Mouse (Mus musculus): ENCODE measurements around the gene Adam15. TPM values are rescaled to one million over a fixed set of nuclear protein-coding genes. Genes with fewer than 3 reads are reported as not detected.
A peak's percentile ranks its signal among the peaks of the same experiment; 100 is the strongest.

Gene Adam15
- polyA plus RNA-seq, 1 experiment, result 49.6 TPM

- TF ChIP-seq CTCF (IDR thresholded peaks at IDR 0.05; ENCODE audit: borderline replicate concordance, control insufficient read depth, extremely low read depth, insufficient read depth, low read length, poor library complexity) (no peak), POLR2A (IDR thresholded peaks at IDR 0.05; ENCODE audit: control insufficient read depth, extremely low read depth, insufficient read depth, low read length, poor library complexity) (no peak)
- no peaks in the 10 kb centered on the region for H3K36me3 ChIP-seq (ENCODE audit: control insufficient read depth, insufficient read depth, low read length)
- no peak overlapping the region for H3K4me3 ChIP-seq (ENCODE audit: control insufficient read depth, insufficient read depth, low read length)
- no peak overlapping the region for H3K27ac ChIP-seq (ENCODE audit: control insufficient read depth, insufficient read depth, low read length)
- 6% methylated on average over 5 of the region's 5 CpGs for WGBS
- peak; percentile 38 for DNase-seq
- H3K27me3 ChIP-seq (ENCODE audit: control insufficient read depth, insufficient read depth, low read length), result no peaks in the 10 kb centered on the region
- H3K4me1 ChIP-seq (replicated peaks; ENCODE audit: control insufficient read depth, insufficient read depth, low read length), result peaks cover 18% of the 10 kb centered on the region
These were observed 57.5 kb downstream of the Adam15 start for GRCm38 (mm10) chr3:89292303-89292702.

GRCm38 (mm10) chr3:89291874-89292273 is 57.9 kb downstream of the Adam15 start:
- Histone ChIP-seq H3K4me1 (replicated peaks; ENCODE audit: control insufficient read depth, insufficient read depth, low read length) (peaks cover 17% of the 10 kb centered on the region), H3K27ac (ENCODE audit: control insufficient read depth, insufficient read depth, low read length) (no peak overlapping the region), H3K36me3 (ENCODE audit: control insufficient read depth, insufficient read depth, low read length) (no peaks in the 10 kb centered on the region), H3K4me3 (ENCODE audit: control insufficient read depth, insufficient read depth, low read length) (no peak overlapping the region), H3K27me3 (ENCODE audit: control insufficient read depth, insufficient read depth, low read length) (no peaks in the 10 kb centered on the region)
- TF ChIP-seq CTCF (IDR thresholded peaks at IDR 0.05; ENCODE audit: borderline replicate concordance, control insufficient read depth, extremely low read depth, insufficient read depth, low read length, poor library complexity), result no peak
- TF ChIP-seq POLR2A (IDR thresholded peaks at IDR 0.05; ENCODE audit: control insufficient read depth, extremely low read depth, insufficient read depth, low read length, poor library complexity), result no peak
- WGBS, result 18% methylated on average over 10 of the region's 10 CpGs
- DNase-seq, result no peak

Other genes with a start within 250 kb of the Adam15 start
- not detected in 2 replicates for gene Gm43738, start 248.9 kb downstream of the Adam15 start, polyA plus RNA-seq (2012; rRNA removed)
- gene Fdps, start 248.0 kb downstream of the Adam15 start, polyA plus RNA-seq (2012; rRNA removed), result 58.1 and 71.6 TPM in 2 replicates
- 2.2 and 2.7 TPM in 2 replicates for gene Pklr, start 213.9 kb downstream of the Adam15 start, polyA plus RNA-seq (2012; rRNA removed)
- 15.9 and 18.1 TPM in 2 replicates for gene Hcn3, start 189.8 kb downstream of the Adam15 start, polyA plus RNA-seq (2012; rRNA removed)
- gene Clk2, start 185.2 kb downstream of the Adam15 start, polyA plus RNA-seq (2012; rRNA removed), result 117 and 126 TPM in 2 replicates
- gene Scamp3, start 172.5 kb downstream of the Adam15 start, polyA plus RNA-seq (2012; rRNA removed), result 240 and 251 TPM in 2 replicates
- 250 and 278 TPM in 2 replicates for gene Fam189b, start 166.9 kb downstream of the Adam15 start, polyA plus RNA-seq (2012; rRNA removed)
- 98.8 and 117 TPM in 2 replicates for gene Gba, start 147.1 kb downstream of the Adam15 start, polyA plus RNA-seq (2012; rRNA removed)
- 7.2 and 10.9 TPM in 2 replicates for gene Thbs3, start 134.8 kb downstream of the Adam15 start, polyA plus RNA-seq (2012; rRNA removed)
- gene Mtx1, start 122.9 kb downstream of the Adam15 start, polyA plus RNA-seq (2012; rRNA removed), result 209 and 224 TPM in 2 replicates
- gene Muc1, start 120.9 kb downstream of the Adam15 start, polyA plus RNA-seq (2012; rRNA removed), result 14.1 and 14.4 TPM in 2 replicates
- 171 and 183 TPM in 2 replicates for gene Krtcap2, start 104.0 kb downstream of the Adam15 start, polyA plus RNA-seq (2012; rRNA removed)
- 12.1 and 13.0 TPM in 2 replicates for gene Trim46, start 103.7 kb downstream of the Adam15 start, polyA plus RNA-seq (2012; rRNA removed)
- 477 and 588 TPM in 2 replicates for gene Dpm3, start 90.6 kb downstream of the Adam15 start, polyA plus RNA-seq (2012; rRNA removed)
- 196 and 251 TPM in 2 replicates for gene Slc50a1, start 79.4 kb downstream of the Adam15 start, polyA plus RNA-seq (2012; rRNA removed)
- gene Efna1, start 68.9 kb downstream of the Adam15 start, polyA plus RNA-seq (2012; rRNA removed), result 6.3 and 9.7 TPM in 2 replicates
- 3.7 and 4.2 TPM in 2 replicates for gene Efna3, start 27.0 kb downstream of the Adam15 start, polyA plus RNA-seq (2012; rRNA removed)
- gene Efna4, start 12.0 kb downstream of the Adam15 start, polyA plus RNA-seq (2012; rRNA removed), result 12.5 TPM in 2 replicates
- gene Dcst2, start 12.0 kb upstream of the Adam15 start, polyA plus RNA-seq (2012; rRNA removed), result 0.36 and 0.50 TPM in 2 replicates
- gene Dcst1, start 15.3 kb upstream of the Adam15 start, polyA plus RNA-seq (2012; rRNA removed), result 0.24 and 0.32 TPM in 2 replicates
- 59.8 and 64.9 TPM in 2 replicates for gene Zbtb7b, start 44.8 kb upstream of the Adam15 start, polyA plus RNA-seq (2012; rRNA removed)
- gene Lenep, start 52.8 kb upstream of the Adam15 start, polyA plus RNA-seq (2012; rRNA removed), result 0.66 TPM in 1 of 2 replicates, not detected in the other
- 57.0 and 58.3 TPM in 2 replicates for gene Flad1, start 61.9 kb upstream of the Adam15 start, polyA plus RNA-seq (2012; rRNA removed)
- gene Cks1b, start 68.4 kb upstream of the Adam15 start, polyA plus RNA-seq (2012; rRNA removed), result 104 TPM in 2 replicates
- 89.9 and 92.1 TPM in 2 replicates for gene Shc1, start 68.4 kb upstream of the Adam15 start, polyA plus RNA-seq (2012; rRNA removed)
- gene Pygo2, start 80.2 kb upstream of the Adam15 start, polyA plus RNA-seq (2012; rRNA removed), result 82.3 and 133 TPM in 2 replicates
- gene Pbxip1, start 86.7 kb upstream of the Adam15 start, polyA plus RNA-seq (2012; rRNA removed), result 36.5 and 41.6 TPM in 2 replicates
- gene Pmvk, start 104.5 kb upstream of the Adam15 start, polyA plus RNA-seq (2012; rRNA removed), result 20.0 and 22.6 TPM in 2 replicates
- gene Kcnn3, start 170.2 kb upstream of the Adam15 start, polyA plus RNA-seq (2012; rRNA removed), result 1.6 and 2.4 TPM in 2 replicates

Measured in thymus, adult 2 months (tissue).